Mouse (Mus musculus) stomach, embryonic 14.5 days (tissue): Measurements from ENCODE around the gene Mrgprb8. TPM values are rescaled to one million over a fixed set of nuclear protein-coding genes. Genes with fewer than 3 reads are reported as not detected.
"Not testable (repeated sequence)": the region's sequence is repeated elsewhere in the genome, so short reads cannot be mapped to it uniquely, and the experiment has no call there.

Source experiments
- ATAC-seq: fragments of 200-750 bp; cut with Nextera tagmentation; 2 replicates; pipeline ENCODE4 v1.8.0; 2017; ENCODE audit warnings: low read depth, moderate TSS enrichment; ENCODE audit not compliant: insufficient number of reproducible peaks, insufficient read depth, low FRiP score
- H3K27ac ChIP-seq: fragments of 300-500 bp; sonication (generic); 2 replicates; pipeline ENCODE4 v1.5.1; 2014; ENCODE audit warnings: mild to moderate bottlenecking, low read length, moderate library complexity, mixed read lengths
- H3K27me3 ChIP-seq: fragments of 300-500 bp; sonication (generic); 2 replicates; pipeline ENCODE4 v1.6.1; 2014; ENCODE audit warnings: low read length, control low read depth, mixed read lengths; ENCODE audit not compliant: control insufficient read depth, insufficient read depth
- H3K36me3 ChIP-seq: fragments of 300-500 bp; sonication (generic); 2 replicates; pipeline ENCODE4 v1.6.1; 2014; ENCODE audit warnings: mild to moderate bottlenecking, control low read depth, low read length, moderate library complexity, mixed read lengths; ENCODE audit not compliant: control insufficient read depth, insufficient read depth
- H3K4me1 ChIP-seq: fragments of 300-500 bp; sonication (generic); 2 replicates; pipeline ENCODE4 v1.6.1; 2014; ENCODE audit warnings: low read length, control low read depth, mixed read lengths; ENCODE audit not compliant: control insufficient read depth, insufficient read depth
- H3K4me2 ChIP-seq: fragments of 300-500 bp; sonication (generic); replicated peaks from 2 replicates; pipeline ENCODE4 v1.6.1; 2014; ENCODE audit warnings: low read depth, low read length, control low read depth
- H3K4me3 ChIP-seq: fragments of 300-500 bp; sonication (generic); 2 replicates; pipeline ENCODE4 v1.5.1; 2014; ENCODE audit warnings: low read depth, low read length, control low read depth
- H3K9ac ChIP-seq: fragments of 300-500 bp; sonication (generic); replicated peaks from 2 replicates; pipeline ENCODE4 v1.6.1; 2014; ENCODE audit warnings: low read depth, mild to moderate bottlenecking, control low read depth, low read length, moderate library complexity, mixed read lengths
- H3K9me3 ChIP-seq: fragments of 300-500 bp; sonication (generic); 2 replicates; pipeline ENCODE4 v1.6.1; 2016; ENCODE audit warnings: low read depth, low read length, control low read depth; ENCODE audit not compliant: control insufficient read depth
- WGBS: fragments of 180-500 bp; shearing (Covaris S2); extraction: QIAGEN DNeasy Blood & Tissue Kit; methylation state at CpG from one replicate; pipeline ENCODE4 v1.1.7; 2014; 5-methylcytosine and 5-hydroxymethylcytosine counted together
- polyA plus RNA-seq: library from polyadenylated mRNA; unstranded; fragments of >200 nt; fragmentation: Nextera tagmentation; extraction: Ambion mirVana; gene quantifications from 2 replicates; pipeline ENCODE4 v1.2.1, GENCODE M21; 2014

The Mrgprb8 gene
- not detected in 2 replicates for polyA plus RNA-seq

GRCm38 (mm10) chr7:48388226-48388625 is at the start of gene Mrgprb8:
Mrgprb8 (plus strand) TSS chr7:48388526.
- 0 out of 2 replicates have a peak, but pooled peaks cover 4% of the 10 kb centered on the region for H3K9me3 ChIP-seq
- ATAC-seq = no peak
- WGBS = 65% methylated on average over 2 of the region's 2 CpGs

DNA sequence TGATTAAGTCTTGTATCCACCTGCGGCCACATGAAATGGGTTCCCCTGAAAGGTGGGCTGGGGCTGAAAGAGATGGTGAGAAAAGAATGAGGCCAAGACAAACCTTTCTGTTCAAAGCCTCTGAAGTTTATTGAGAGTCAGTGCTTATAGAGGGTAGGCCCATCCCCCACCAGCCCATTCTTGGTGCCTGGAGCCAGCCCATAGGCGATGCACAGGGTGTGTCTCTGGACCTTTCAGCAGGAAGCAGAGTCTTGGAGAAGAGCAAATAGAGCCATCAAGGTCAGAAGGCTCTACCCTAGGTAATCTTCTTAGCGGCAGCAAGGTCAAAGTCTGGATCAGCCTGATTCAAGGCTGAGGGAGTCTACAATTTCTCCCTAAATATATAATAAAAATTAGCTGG is 47.6 kb downstream of the Mrgprb8 start:
- not testable (repeated sequence) for H3K36me3 ChIP-seq, H3K4me2 ChIP-seq, H3K4me3 ChIP-seq, H3K27ac ChIP-seq, H3K4me1 ChIP-seq, H3K9ac ChIP-seq, H3K9me3 ChIP-seq, H3K27me3 ChIP-seq, ATAC-seq
- 76% methylated on average over 3 of the region's 3 CpGs for WGBS

More at GRCm38 (mm10) chr7:48388226-48388625, at the start of gene Mrgprb8:
- no peaks in the 10 kb centered on the region for H3K36me3 ChIP-seq
- no peak within 1 kb of the TSS for H3K9ac ChIP-seq
- no peak within 1 kb of the TSS for H3K4me3 ChIP-seq
- no peaks in the 10 kb centered on the region for H3K4me1 ChIP-seq
- no peak within 1 kb of the TSS for H3K4me2 ChIP-seq
- H3K27me3 ChIP-seq = no peaks in the 10 kb centered on the region
- H3K27ac ChIP-seq = no peak within 1 kb of the TSS

DNA sequence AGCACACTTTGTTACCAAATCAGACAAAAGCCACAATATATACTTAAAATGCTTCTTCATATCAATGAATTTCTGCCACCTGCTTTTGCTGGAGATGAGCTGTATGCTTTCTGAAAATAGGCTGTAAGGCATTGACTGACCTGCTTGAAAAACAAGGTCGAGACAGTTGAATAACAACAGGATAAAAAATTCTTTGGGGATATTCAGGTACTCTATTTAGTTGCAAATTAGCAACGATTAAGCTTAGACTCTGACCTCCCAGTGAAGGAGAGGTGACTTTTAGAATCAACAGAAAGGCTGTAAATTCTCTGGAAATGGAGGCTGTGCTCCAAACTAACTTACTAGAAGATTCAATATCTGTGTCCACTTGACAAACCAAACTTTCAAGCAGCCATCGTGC is 48.3 kb downstream of the Mrgprb8 start:
- no peaks in the 10 kb centered on the region for H3K27me3 ChIP-seq
- H3K4me3 ChIP-seq = no peak overlapping the region
- 50% methylated on average over 3 of the region's 3 CpGs for WGBS
- H3K36me3 ChIP-seq = no peaks in the 10 kb centered on the region
- H3K4me1 ChIP-seq = no peaks in the 10 kb centered on the region
- H3K9ac ChIP-seq = no peak overlapping the region
- no peaks in the 10 kb centered on the region for H3K9me3 ChIP-seq
- no peak overlapping the region for H3K4me2 ChIP-seq
- no peak for ATAC-seq
- no peak overlapping the region for H3K27ac ChIP-seq

Other genes with a start within 250 kb of the Mrgprb8 start
- not detected in 2 replicates for gene Mrgprb5, start 219.5 kb upstream of the Mrgprb8 start, polyA plus RNA-seq
- gene Mrgprb4, start 189.2 kb upstream of the Mrgprb8 start, polyA plus RNA-seq = not detected in 2 replicates
- not detected in 2 replicates for gene Mrgprb1, start 67.8 kb downstream of the Mrgprb8 start, polyA plus RNA-seq
- gene Mrgprx2, start 110.8 kb downstream of the Mrgprb8 start, polyA plus RNA-seq = not detected in 2 replicates
- gene Mrgprb2, start 169.6 kb downstream of the Mrgprb8 start, polyA plus RNA-seq = not detected in 2 replicates